Mouse (Mus musculus) C2C12 (cell line): Measurements from ENCODE around the gene Meaf6.

ENCODE experiments used
- CTCF ChIP-seq: IDR thresholded peaks from one replicate; pipeline ENCODE4 v1.5.1; 2011; ENCODE audit not compliant: control insufficient read depth, insufficient read depth, insufficient read length
- USF1 ChIP-seq: IDR thresholded peaks from one replicate; pipeline ENCODE4 v1.6.1; 2011; ENCODE audit warnings: low read depth, mild to moderate bottlenecking, control low read depth, moderate library complexity

GRCm38 (mm10) chr4:125077700-125078099 lies 7.2 kb upstream of the Meaf6 start:
- TF ChIP-seq USF1, result no peak
- no peak for TF ChIP-seq CTCF
